13 mouse cellular contexts compared by ENCODE assay signal in genomic region chr17:27118676-27119539, GRCm38 (mm10). TPM values are rescaled to one million over a fixed set of nuclear protein-coding genes. Genes with fewer than 3 reads are reported as not detected.
DNase-seq lines count a peak whose midpoint lies in the region; ATAC-seq and TF ChIP-seq lines count a peak whose summit lies in the region.
"Had no signal": no experiment of that assay in that cellular context is flagged by ENCODE, and none has a peak within 500 bp of the region (broad histone marks: within the 10 kb centered on the region; RNA-seq: fewer than 3 reads in every experiment).

No protein-coding gene starts in this region.

- 0 out of 2 replicates have a peak, but pooled peaks cover 4% of the 10 kb centered on the region for H3K4me1 ChIP-seq in heart, postnatal 0 days (ENCODE audit: control insufficient read depth, insufficient read depth)

- H3K27ac ChIP-seq in heart, postnatal 0 days (ENCODE audit: low read depth): no peak overlapping the region
- H3K27ac ChIP-seq: left cerebral cortex, adult 2 months; liver, embryonic 12.5 days; neural tube, embryonic 13.5 days had no signal

- no peaks in the 10 kb centered on the region for H3K27me3 ChIP-seq in heart, postnatal 0 days (ENCODE audit: control insufficient read depth, insufficient read depth, low read length)
- H3K27me3 ChIP-seq: liver, embryonic 12.5 days had no signal

- no peak overlapping the region for H3K4me2 ChIP-seq in heart, postnatal 0 days (ENCODE audit: low read depth, low read length)
- H3K4me2 ChIP-seq: liver, embryonic 12.5 days; neural tube, embryonic 13.5 days had no signal

- H3K36me3 ChIP-seq in heart, postnatal 0 days (replicated peaks; ENCODE audit: control insufficient read depth, insufficient read depth, low read length): peaks cover 25% of the 10 kb centered on the region

- no peaks in the 10 kb centered on the region for H3K9me3 ChIP-seq in heart, postnatal 0 days (replicated peaks; ENCODE audit: control insufficient read depth, low read length)
- H3K9me3 ChIP-seq: liver, embryonic 12.5 days; neural tube, embryonic 13.5 days had no signal

- intact Hi-C loops in left cerebral cortex, postnatal 4 days (cut with DNase I): no loop called here

- no peak overlapping the region for H3K4me3 ChIP-seq in heart, postnatal 0 days (ENCODE audit: low read depth, low read length)
- H3K4me3 ChIP-seq: left cerebral cortex, adult 2 months; liver, embryonic 12.5 days; neural tube, embryonic 13.5 days had no signal

- no peak for TF ChIP-seq EP300 in heart, postnatal 0 days (IDR thresholded peaks at IDR 0.05; ENCODE audit: low read depth)

- DNase-seq in heart, postnatal 0 days (ENCODE audit: low spot score): no peak
- no peak for DNase-seq in heart, adult 9 months (ENCODE audit: low spot score in 2 of 2)
- DNase-seq in left cerebral cortex, postnatal 4 days: peak; percentile 45
- no peak for DNase-seq in left cerebral cortex, adult 18-20 months (ENCODE audit: low spot score in 2 of 2)
- no peak for DNase-seq in layer of hippocampus, adult 11-12 months (ENCODE audit: low spot score)
- DNase-seq: right cerebral cortex, postnatal 14 days had no signal

- peak; percentile 39; the same call in 1 of the 2 replicates for ATAC-seq in heart, postnatal 0 days (ENCODE audit: insufficient read depth, low read depth)
- ATAC-seq in common myeloid progenitor, adult 5-6 weeks (replicated peaks; ENCODE audit: low read depth, poor library complexity, severe bottlenecking): peak; percentile 70
- ATAC-seq in monocyte, adult 5-6 weeks (replicated peaks; ENCODE audit: insufficient number of reproducible peaks, low FRiP score, low TSS enrichment, poor library complexity, severe bottlenecking): peak; percentile 54
- ATAC-seq: hindbrain, embryonic 16.5 days; liver, embryonic 12.5 days had no signal

- H3K9ac ChIP-seq in heart, postnatal 0 days (replicated peaks; ENCODE audit: low read depth, low read length): no peak overlapping the region
- H3K9ac ChIP-seq: liver, embryonic 12.5 days; neural tube, embryonic 13.5 days had no signal

- WGBS in heart, postnatal 0 days: 69% methylated on average over 25 of the region's 25 CpGs

- no peak for TF ChIP-seq CTCF in heart, postnatal 0 days (IDR thresholded peaks at IDR 0.05; ENCODE audit: low read depth)

RNA-seq across cellular contexts. Expression of gene Uqcc2, which starts 14.8 kb away (rescaled TPM):
- total RNA-seq in heart, postnatal 0 days (2014; rRNA removed; ENCODE audit: low replicate concordance): 301 and 397 TPM in 2 replicates
- 419 and 436 TPM in 2 replicates for polyA plus RNA-seq in heart, postnatal 0 days (2015; fragmentation: Nextera tagmentation; extraction: Ambion mirVana)
- total RNA-seq in left cerebral cortex, postnatal 4 days (2021): 100 to 1,000 TPM; 170 to 186 TPM
- total RNA-seq in left cerebral cortex, adult 18-20 months (2021): 100 to 1,000 TPM; 242 to 270 TPM
- 74.7 and 143 TPM in 2 replicates for total RNA-seq in common myeloid progenitor, adult 5-6 weeks (2017)
- total RNA-seq in monocyte, adult 5-6 weeks (2017): 79.3 to 105 TPM (median 82.5 TPM) in 3 replicates

RNA-seq across cellular contexts. Expression of gene Ip6k3, which starts 48.7 kb away (rescaled TPM):
- 0.93 and 6.1 TPM in 2 replicates for total RNA-seq in heart, postnatal 0 days (2014; rRNA removed; ENCODE audit: low replicate concordance)
- polyA plus RNA-seq in heart, postnatal 0 days (2015; fragmentation: Nextera tagmentation; extraction: Ambion mirVana): 2.1 and 3.7 TPM in 2 replicates
- not detected for total RNA-seq in left cerebral cortex, postnatal 4 days (2021)
- total RNA-seq in left cerebral cortex, adult 18-20 months (2021): under 1 TPM; 0.60 to 0.70 TPM
- not detected in 2 replicates for total RNA-seq in common myeloid progenitor, adult 5-6 weeks (2017)
- total RNA-seq in monocyte, adult 5-6 weeks (2017): 5.4 to 8.6 TPM (median 7.0 TPM) in 3 replicates
- total RNA-seq: megakaryocyte-erythroid progenitor cell, adult 5-6 weeks had no signal
